Mouse (Mus musculus): ENCODE results near the gene Ankrd52.

Ankrd52 gene

GRCm38 (mm10) chr10:128442718-128443117 is 65.8 kb downstream of the Ankrd52 start:
- DNase-seq = no peak

GRCm38 (mm10) chr10:128444354-128444753 is 67.4 kb downstream of the Ankrd52 start:
- no peak for DNase-seq

GRCm38 (mm10) chr10:128445407-128445806 is 68.5 kb downstream of the Ankrd52 start:
- peak; percentile 28 for DNase-seq

- DNase-seq = no peak
Measured at GRCm38 (mm10) chr10:128451014-128451413, 74.1 kb downstream of the Ankrd52 start.

- DNase-seq = no peak
Measured at GRCm38 (mm10) chr10:128454471-128454870, 77.6 kb downstream of the Ankrd52 start.

- peak; percentile 90 for DNase-seq
Measured at GRCm38 (mm10) chr10:128455280-128455679, 78.4 kb downstream of the Ankrd52 start.

GRCm38 (mm10) chr10:128457676-128458075 is 80.8 kb downstream of the Ankrd52 start:
- DNase-seq = no peak

Data from lung, postnatal 10 days (tissue).